23 mouse cellular contexts compared by ENCODE assay signal in genomic region chr11:95619081-95619480, GRCm38 (mm10). TPM values are rescaled to one million over a fixed set of nuclear protein-coding genes. Genes with fewer than 3 reads are reported as not detected.
DNase-seq lines count a peak whose midpoint lies in the region; ATAC-seq lines count a peak whose summit lies in the region.
"Had no signal": no experiment of that assay in that cellular context is flagged by ENCODE, and none has a peak within 500 bp of the region (broad histone marks: within the 10 kb centered on the region; RNA-seq: fewer than 3 reads in every experiment).

No protein-coding gene starts in this region.

- peak; percentile 50; the same call in 1 of the 2 replicates for ATAC-seq in neural tube, embryonic 14.5 days (ENCODE audit: low read depth)
- ATAC-seq: intestine, embryonic 16.5 days; midbrain, embryonic 13.5 days had no signal

- H3K27me3 ChIP-seq in neural tube, embryonic 14.5 days (ENCODE audit: control insufficient read depth, insufficient read depth, low read length): no peaks in the 10 kb centered on the region

- no peak overlapping the region for H3K9ac ChIP-seq in neural tube, embryonic 14.5 days (replicated peaks; ENCODE audit: low read depth, low read length)
- H3K9ac ChIP-seq: embryonic facial prominence, embryonic 13.5 days; limb, embryonic 15.5 days; liver, embryonic 14.5 days; lung, embryonic 14.5 days; midbrain, embryonic 13.5 days had no signal

- H3K4me2 ChIP-seq in neural tube, embryonic 14.5 days (ENCODE audit: low read depth, low read length): no peak overlapping the region
- H3K4me2 ChIP-seq: embryonic facial prominence, embryonic 13.5 days; limb, embryonic 15.5 days; lung, embryonic 14.5 days; midbrain, embryonic 13.5 days had no signal

- H3K4me1 ChIP-seq in neural tube, embryonic 14.5 days (ENCODE audit: control insufficient read depth, insufficient read depth, low read length): peaks cover 9% of the 10 kb centered on the region; the same call in 1 of the 2 replicates

- H3K27ac ChIP-seq in neural tube, embryonic 14.5 days (ENCODE audit: low read depth, low read length): no peak overlapping the region
- H3K27ac ChIP-seq: embryonic facial prominence, embryonic 13.5 days; gastrocnemius, adult 2 months; layer of hippocampus, adult 2 months; limb, embryonic 15.5 days; liver, embryonic 14.5 days; midbrain, embryonic 13.5 days had no signal

- WGBS in neural tube, embryonic 14.5 days: 23% methylated on average over 3 of the region's 3 CpGs

- H3K4me3 ChIP-seq in neural tube, embryonic 14.5 days (ENCODE audit: low read depth, low read length): no peak overlapping the region
- H3K4me3 ChIP-seq: embryonic facial prominence, embryonic 13.5 days; erythroblast, embryonic 14.5 days; gastrocnemius, adult 2 months; layer of hippocampus, adult 2 months; limb, embryonic 15.5 days; midbrain, embryonic 13.5 days; myocyte had no signal

- no peaks in the 10 kb centered on the region for H3K9me3 ChIP-seq in neural tube, embryonic 14.5 days (ENCODE audit: control insufficient read depth, low read length)
- H3K9me3 ChIP-seq: embryonic facial prominence, embryonic 13.5 days; limb, embryonic 15.5 days; midbrain, embryonic 13.5 days had no signal

- intact Hi-C loops in left cerebral cortex, postnatal 4 days (cut with DNase I): no loop called here

- H3K36me3 ChIP-seq in neural tube, embryonic 14.5 days (ENCODE audit: control insufficient read depth, insufficient read depth, low read length): no peaks in the 10 kb centered on the region
- H3K36me3 ChIP-seq: embryonic facial prominence, embryonic 13.5 days; limb, embryonic 15.5 days; midbrain, embryonic 13.5 days had no signal

- peak; percentile 83 to 88 for DNase-seq in cerebellum, postnatal 10 days
- no peak for DNase-seq in cerebellum, adult 11-12 months
- DNase-seq in heart, adult 11 months: peak; percentile 83
- no peak for DNase-seq in heart, postnatal 4 days
- peak; percentile 75 for DNase-seq in left cerebral cortex, postnatal 4 days
- DNase-seq in left cerebral cortex, adult 9 months (ENCODE audit: low spot score in 2 of 2): no peak
- no peak for DNase-seq in kidney, adult 11 months
- DNase-seq: adrenal gland, postnatal 25 days; cerebellum, postnatal 25 days; gastrocnemius, adult 2 months; lung, embryonic 14.5 days; thymus, adult 18-20 months; thymus, postnatal 4 days had no signal

RNA-seq across cellular contexts. Expression of gene Ngfr, which starts 31.5 kb away (rescaled TPM):
- 1 to 10 TPM; 3.7 to 4.3 TPM for total RNA-seq in heart, postnatal 4 days (2021)
- total RNA-seq in left cerebral cortex, postnatal 4 days (2021): 1 to 10 TPM; 4.2 to 8.1 TPM
- polyA plus RNA-seq in neural tube, embryonic 14.5 days (2014; fragmentation: Nextera tagmentation; extraction: Ambion mirVana): 40.8 and 73.9 TPM in 2 replicates
- total RNA-seq: hematopoietic stem cell, adult 5-6 weeks had no signal

RNA-seq across cellular contexts. Expression of gene Phb, which starts 47.7 kb away (rescaled TPM):
- 100 to 1,000 TPM; 304 to 319 TPM for total RNA-seq in heart, postnatal 4 days (2021)
- 100 to 1,000 TPM in 1 of 2 experiments, 10 to 100 TPM in 1; 96.0 to 104 TPM for total RNA-seq in left cerebral cortex, postnatal 4 days (2021)
- 183 and 185 TPM in 2 replicates for polyA plus RNA-seq in neural tube, embryonic 14.5 days (2014; fragmentation: Nextera tagmentation; extraction: Ambion mirVana)

Comparison
In these comparisons a context has a peak if more than half of its experiments do, and no peak if none do; other contexts are left out.
1. DNase-seq: peak in cerebellum, postnatal 10 days (2 of 2), heart, adult 11 months (single experiment) and left cerebral cortex, postnatal 4 days (single experiment); none in cerebellum, adult 11-12 months (single experiment), heart, postnatal 4 days (single experiment), left cerebral cortex, adult 9 months (0 of 2) and kidney, adult 11 months (single experiment).